Mouse (Mus musculus) forebrain, embryonic 11.5 days (tissue): Measurements from ENCODE around the gene Wipf3. TPM values are rescaled to one million over a fixed set of nuclear protein-coding genes. Genes with fewer than 3 reads are reported as not detected.

Source experiments
- ATAC-seq: fragments of 200-750 bp; cut with Nextera tagmentation; replicated peaks from 2 replicates; pipeline ENCODE4 v1.8.0; 2017; ENCODE audit warnings: moderate TSS enrichment; ENCODE audit not compliant: low FRiP score
- DNase-seq: peaks from one replicate; pipeline ENCODE4 v3.0.0-alpha.2; 2017; ENCODE audit warnings: low spot score
- H3K27ac ChIP-seq: fragments of 300-500 bp; sonication (generic); 2 replicates; pipeline ENCODE4 v1.5.1; 2014; ENCODE audit warnings: low read depth, low read length
- H3K27me3 ChIP-seq: fragments of 300-500 bp; sonication (generic); 2 replicates; pipeline ENCODE4 v1.6.1; 2014; ENCODE audit warnings: mild to moderate bottlenecking, low read length, mixed read lengths; ENCODE audit not compliant: control insufficient read depth, insufficient read depth
- H3K36me3 ChIP-seq: fragments of 300-500 bp; sonication (generic); 2 replicates; pipeline ENCODE4 v1.6.1; 2014; ENCODE audit warnings: mild to moderate bottlenecking, low read length, moderate library complexity, mixed read lengths; ENCODE audit not compliant: control insufficient read depth, insufficient read depth
- H3K4me1 ChIP-seq: fragments of 300-500 bp; sonication (generic); replicated peaks from 2 replicates; pipeline ENCODE4 v1.6.1; 2014; ENCODE audit warnings: low read length, mixed read lengths; ENCODE audit not compliant: control insufficient read depth, insufficient read depth
- H3K4me2 ChIP-seq: fragments of 300-500 bp; sonication (generic); 2 replicates; pipeline ENCODE4 v1.6.1; 2014; ENCODE audit warnings: low read depth, mild to moderate bottlenecking, low read length, moderate library complexity, mixed read lengths; ENCODE audit not compliant: severe bottlenecking
- H3K4me3 ChIP-seq: fragments of 300-500 bp; sonication (generic); 2 replicates; pipeline ENCODE4 v1.5.1; 2014; ENCODE audit warnings: low read depth, low read length
- H3K9ac ChIP-seq: fragments of 300-500 bp; sonication (generic); 2 replicates; pipeline ENCODE4 v1.6.1; 2014; ENCODE audit warnings: low read length
- H3K9me3 ChIP-seq: fragments of 300-500 bp; sonication (generic); 2 replicates; pipeline ENCODE4 v1.6.1; 2016; ENCODE audit warnings: low read length, mixed read lengths; ENCODE audit not compliant: control insufficient read depth
- WGBS: fragments of 180-500 bp; shearing (Covaris S2); extraction: QIAGEN DNeasy Blood & Tissue Kit; methylation state at CpG from one replicate; pipeline ENCODE4 v1.1.7; 2014; 5-methylcytosine and 5-hydroxymethylcytosine counted together
- polyA plus RNA-seq: library from polyadenylated mRNA; unstranded; fragments of >200 nt; fragmentation: Nextera tagmentation; extraction: Ambion mirVana; gene quantifications from 2 replicates; pipeline ENCODE4 v1.2.1, GENCODE M21; 2014

Gene Wipf3
- polyA plus RNA-seq, 1 experiment from 2014 or later, result 0.96 TPM

GRCm38 (mm10) chr6:54538773-54539173, 109.4 kb downstream of the Wipf3 start:
- Histone ChIP-seq H3K4me3 (no peak overlapping the region), H3K27me3 (no peaks in the 10 kb centered on the region), H3K36me3 (peaks cover 6% of the 10 kb centered on the region; the same call in 1 of the 2 replicates), H3K4me2 (no peak overlapping the region), H3K9me3 (no peaks in the 10 kb centered on the region; the same call in 1 of the 2 replicates), H3K9ac (peak overlapping the region; percentile 17; the same call in 1 of the 2 replicates), H3K27ac (peak overlapping the region; percentile 64; the same call in 1 of the 2 replicates), H3K4me1 (peaks cover 30% of the 10 kb centered on the region)
- peak; percentile 60 for ATAC-seq
- WGBS, result 2% methylated on average over 3 of the region's 3 CpGs
- peak; percentile 63 for DNase-seq

- H3K27me3 ChIP-seq, result no peaks in the 10 kb centered on the region
- peaks cover 30% of the 10 kb centered on the region for H3K4me1 ChIP-seq
- no peak overlapping the region for H3K4me3 ChIP-seq
- H3K36me3 ChIP-seq, result peaks cover 8% of the 10 kb centered on the region; the same call in 1 of the 2 replicates
- no peaks in the 10 kb centered on the region; the same call in 1 of the 2 replicates for H3K9me3 ChIP-seq
- no peak overlapping the region for H3K4me2 ChIP-seq
- WGBS, result 76% methylated on average over 7 of the region's 7 CpGs
- no peak overlapping the region for H3K9ac ChIP-seq
- H3K27ac ChIP-seq, result peak overlapping the region; percentile 64; the same call in 1 of the 2 replicates
- DNase-seq (no peak), ATAC-seq (no peak)
These were observed 110.0 kb downstream of the Wipf3 start for GRCm38 (mm10) chr6:54539396-54539795.

GRCm38 (mm10) chr6:54540252-54540887, 111.0 kb downstream of the Wipf3 start:
- Histone ChIP-seq H3K27ac (0 out of 2 replicates have a peak overlapping the region, but pooled peaks have one; percentile 39), H3K36me3 (peaks cover 8% of the 10 kb centered on the region; the same call in 1 of the 2 replicates), H3K4me1 (peaks cover 30% of the 10 kb centered on the region), H3K27me3 (no peaks in the 10 kb centered on the region), H3K4me3 (no peak overlapping the region), H3K9me3 (no peaks in the 10 kb centered on the region; the same call in 1 of the 2 replicates), H3K4me2 (no peak overlapping the region), H3K9ac (no peak overlapping the region)
- DNase-seq (no peak), ATAC-seq (no peak)
- 45% methylated on average over 9 of the region's 9 CpGs for WGBS

DNA sequence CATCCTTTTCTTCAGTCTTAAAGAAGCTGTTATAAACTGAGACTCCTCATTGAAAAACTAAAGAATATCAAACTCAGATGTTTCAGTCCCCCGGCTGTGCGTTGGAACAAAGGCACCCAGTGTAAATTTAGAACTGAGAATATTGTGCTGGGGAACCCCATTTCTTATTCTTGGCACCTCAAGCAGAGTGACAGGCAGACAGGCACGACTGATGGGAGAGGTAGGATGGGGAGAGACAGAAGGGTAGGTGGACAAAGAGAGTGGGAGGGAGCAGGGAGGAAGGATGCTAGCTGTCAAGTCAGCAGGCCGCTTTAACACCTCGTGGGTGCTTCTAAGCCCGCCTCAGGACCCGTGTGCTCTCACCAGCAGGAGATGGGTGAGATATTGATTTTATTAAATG, 113.4 kb downstream of the Wipf3 start:
- H3K27me3 ChIP-seq, result no peaks in the 10 kb centered on the region
- H3K9ac ChIP-seq, result no peak overlapping the region
- H3K27ac ChIP-seq, result no peak overlapping the region
- no peak for ATAC-seq
- WGBS, result 82% methylated on average over 7 of the region's 7 CpGs
- peaks cover 8% of the 10 kb centered on the region; the same call in 1 of the 2 replicates for H3K36me3 ChIP-seq
- H3K9me3 ChIP-seq, result no peaks in the 10 kb centered on the region; the same call in 1 of the 2 replicates
- no peak for DNase-seq
- no peak overlapping the region for H3K4me3 ChIP-seq
- H3K4me2 ChIP-seq, result no peak overlapping the region
- peaks cover 30% of the 10 kb centered on the region for H3K4me1 ChIP-seq

- ATAC-seq, result no peak
- H3K9me3 ChIP-seq, result no peaks in the 10 kb centered on the region; the same call in 1 of the 2 replicates
- H3K9ac ChIP-seq, result no peak overlapping the region
- no peaks in the 10 kb centered on the region for H3K27me3 ChIP-seq
- peaks cover 24% of the 10 kb centered on the region for H3K4me1 ChIP-seq
- WGBS, result 86% methylated on average over 2 of the region's 2 CpGs
- peaks cover 8% of the 10 kb centered on the region; the same call in 1 of the 2 replicates for H3K36me3 ChIP-seq
- no peak overlapping the region for H3K4me2 ChIP-seq
- DNase-seq, result no peak
- no peak overlapping the region for H3K4me3 ChIP-seq
- H3K27ac ChIP-seq, result no peak overlapping the region
These were observed 114.2 kb downstream of the Wipf3 start for GRCm38 (mm10) chr6:54543646-54544045.

- 88% methylated on average over 13 of the region's 13 CpGs for WGBS
- Histone ChIP-seq H3K4me2 (no peak overlapping the region), H3K9ac (no peak overlapping the region), H3K36me3 (peaks cover 5% of the 10 kb centered on the region; the same call in 1 of the 2 replicates), H3K4me1 (peaks cover 11% of the 10 kb centered on the region), H3K27me3 (no peaks in the 10 kb centered on the region), H3K4me3 (no peak overlapping the region), H3K27ac (no peak overlapping the region), H3K9me3 (no peaks in the 10 kb centered on the region)
- DNase-seq, result no peak
- no peak for ATAC-seq
These were observed 119.1 kb downstream of the Wipf3 start for GRCm38 (mm10) chr6:54548314-54549019.

DNA sequence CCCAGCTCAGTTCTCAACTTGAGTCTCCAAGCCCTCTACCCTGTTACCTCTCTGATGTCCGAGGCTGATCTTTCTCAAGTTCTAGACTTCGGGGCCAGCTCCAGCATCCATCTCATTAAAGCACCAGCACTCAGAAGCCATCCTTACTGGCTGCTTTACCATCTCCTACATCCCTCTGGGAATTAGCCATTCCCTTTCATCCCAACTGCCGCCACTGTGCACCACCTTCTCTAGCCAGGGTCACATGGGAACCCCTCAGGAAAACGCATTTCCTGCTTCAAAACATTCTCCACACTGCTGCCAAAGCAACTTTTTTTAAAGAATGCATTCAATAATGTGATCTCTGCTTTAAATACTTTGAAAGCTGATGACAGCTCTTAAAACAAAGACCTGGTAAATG, 119.9 kb downstream of the Wipf3 start:
- H3K4me1 ChIP-seq, result peaks cover 19% of the 10 kb centered on the region
- H3K36me3 ChIP-seq, result no peaks in the 10 kb centered on the region; the same call in 1 of the 2 replicates
- H3K27ac ChIP-seq, result no peak overlapping the region
- ATAC-seq (no peak), DNase-seq (no peak)
- 72% methylated on average over 4 of the region's 4 CpGs for WGBS
- no peaks in the 10 kb centered on the region for H3K27me3 ChIP-seq
- no peak overlapping the region for H3K4me2 ChIP-seq
- no peak overlapping the region for H3K4me3 ChIP-seq
- H3K9me3 ChIP-seq, result no peaks in the 10 kb centered on the region
- no peak overlapping the region for H3K9ac ChIP-seq

- Histone ChIP-seq H3K27ac (no peak overlapping the region), H3K9me3 (no peaks in the 10 kb centered on the region), H3K4me2 (no peak overlapping the region), H3K9ac (no peak overlapping the region), H3K27me3 (no peaks in the 10 kb centered on the region), H3K36me3 (no peaks in the 10 kb centered on the region), H3K4me3 (no peak overlapping the region), H3K4me1 (peaks cover 29% of the 10 kb centered on the region)
- ATAC-seq (no peak), DNase-seq (no peak)
- 68% methylated on average over 6 of the region's 7 CpGs for WGBS
These were observed 121.5 kb downstream of the Wipf3 start for GRCm38 (mm10) chr6:54550801-54551323.
